Mouse (Mus musculus) midbrain, postnatal 0 days (tissue): ENCODE measurements around the gene Agxt. TPM values are rescaled to one million over a fixed set of nuclear protein-coding genes. Genes with fewer than 3 reads are reported as not detected.

Experiments used
- ATAC-seq: fragments of 200-750 bp; cut with Nextera tagmentation; 2 replicates; pipeline ENCODE4 v1.8.0; 2017; ENCODE audit warnings: moderate number of reproducible peaks, mild to moderate bottlenecking, moderate TSS enrichment, moderate library complexity; ENCODE audit not compliant: low FRiP score
- DNase-seq: peaks from one replicate; pipeline ENCODE4 v3.0.0-alpha.2; 2015; ENCODE audit warnings: low spot score
- H3K27ac ChIP-seq: fragments of 300-500 bp; sonication (generic); 2 replicates; pipeline ENCODE4 v1.5.1; 2014; ENCODE audit warnings: low read depth, mild to moderate bottlenecking, low read length, mixed read lengths
- H3K27me3 ChIP-seq: fragments of 300-500 bp; sonication (generic); 2 replicates; pipeline ENCODE4 v1.6.1; 2014; ENCODE audit warnings: low read length, control low read depth, mixed read lengths; ENCODE audit not compliant: insufficient read depth
- H3K36me3 ChIP-seq: fragments of 300-500 bp; sonication (generic); 2 replicates; pipeline ENCODE4 v1.6.1; 2014; ENCODE audit warnings: low read length, control low read depth, mixed read lengths; ENCODE audit not compliant: insufficient read depth
- H3K4me1 ChIP-seq: fragments of 300-500 bp; sonication (generic); 2 replicates; pipeline ENCODE4 v1.6.1; 2014; ENCODE audit warnings: mild to moderate bottlenecking, control low read depth, antibody characterized with exemption, low read length, mixed read lengths; ENCODE audit not compliant: insufficient read depth
- H3K4me2 ChIP-seq: fragments of 300-500 bp; sonication (generic); 2 replicates; pipeline ENCODE4 v1.6.1; 2014; ENCODE audit warnings: low read depth, mild to moderate bottlenecking, low read length, mixed read lengths; ENCODE audit not compliant: poor library complexity, severe bottlenecking
- H3K4me3 ChIP-seq: fragments of 300-500 bp; sonication (generic); 2 replicates; pipeline ENCODE4 v1.5.1; 2014; ENCODE audit warnings: low read depth, mild to moderate bottlenecking, low read length, moderate library complexity
- H3K9ac ChIP-seq: fragments of 300-500 bp; sonication (generic); replicated peaks from 2 replicates; pipeline ENCODE4 v1.6.1; 2014; ENCODE audit warnings: mild to moderate bottlenecking, low read length, moderate library complexity, mixed read lengths; ENCODE audit not compliant: poor library complexity, severe bottlenecking
- H3K9me3 ChIP-seq: fragments of 300-500 bp; sonication (generic); 2 replicates; pipeline ENCODE4 v1.6.1; 2016; ENCODE audit warnings: low read length, control low read depth
- CTCF ChIP-seq: IDR thresholded peaks from 2 replicates; pipeline ENCODE4 v1.5.1; 2016; ENCODE audit warnings: antibody characterized with exemption, mild to moderate bottlenecking
- WGBS: fragments of 180-500 bp; shearing (Covaris S2); extraction: QIAGEN DNeasy Blood & Tissue Kit; methylation state at CpG from one replicate; pipeline ENCODE4 v1.1.7; 2014; 5-methylcytosine and 5-hydroxymethylcytosine counted together
- polyA plus RNA-seq: library from polyadenylated mRNA; unstranded; fragments of >200 nt; fragmentation: Nextera tagmentation; extraction: Ambion mirVana; gene quantifications from 2 replicates; pipeline ENCODE4 v1.2.1, GENCODE M21; 2015
- total RNA-seq: library from RNA; depleted of rRNA; stranded (reverse); fragments of >200 nt; gene quantifications from 2 replicates; pipeline ENCODE4 v1.2.3, GENCODE M21; 2014

The Agxt gene
- total and polyA plus RNA-seq, 2 experiments from 2014 or later: not detected

DNA sequence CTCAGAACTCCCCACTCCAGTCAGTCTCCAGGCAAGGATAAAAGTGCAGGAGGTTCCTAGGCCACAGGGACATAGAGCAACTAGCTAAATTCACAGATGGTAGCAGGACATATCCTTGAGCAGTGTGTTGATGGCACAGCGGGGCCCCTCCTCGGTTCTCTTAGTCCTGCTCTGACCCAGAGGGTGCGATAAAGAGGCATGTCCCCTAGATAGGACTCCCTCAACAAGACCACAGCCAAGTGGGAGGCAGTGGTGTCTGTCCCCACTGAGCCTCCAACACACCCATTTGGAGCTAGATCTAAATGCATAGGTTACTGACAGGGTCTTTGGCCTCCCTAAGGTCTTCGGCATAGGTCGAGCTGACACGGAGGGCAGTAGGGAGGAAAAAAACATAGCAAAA lies 40.8 kb downstream of the Agxt start:
- Histone ChIP-seq H3K9ac (no peak overlapping the region), H3K27ac (no peak overlapping the region), H3K27me3 (no peaks in the 10 kb centered on the region), H3K4me2 (peak overlapping the region; percentile 98), H3K36me3 (no peaks in the 10 kb centered on the region), H3K4me3 (no peak overlapping the region; the same call in 1 of the 2 replicates), H3K4me1 (peaks cover 9% of the 10 kb centered on the region; the same call in 1 of the 2 replicates), H3K9me3 (no peaks in the 10 kb centered on the region)
- no peak for TF ChIP-seq CTCF
- WGBS: 22% methylated on average over 6 of the region's 6 CpGs
- DNase-seq (no peak), ATAC-seq (no peak)

DNA sequence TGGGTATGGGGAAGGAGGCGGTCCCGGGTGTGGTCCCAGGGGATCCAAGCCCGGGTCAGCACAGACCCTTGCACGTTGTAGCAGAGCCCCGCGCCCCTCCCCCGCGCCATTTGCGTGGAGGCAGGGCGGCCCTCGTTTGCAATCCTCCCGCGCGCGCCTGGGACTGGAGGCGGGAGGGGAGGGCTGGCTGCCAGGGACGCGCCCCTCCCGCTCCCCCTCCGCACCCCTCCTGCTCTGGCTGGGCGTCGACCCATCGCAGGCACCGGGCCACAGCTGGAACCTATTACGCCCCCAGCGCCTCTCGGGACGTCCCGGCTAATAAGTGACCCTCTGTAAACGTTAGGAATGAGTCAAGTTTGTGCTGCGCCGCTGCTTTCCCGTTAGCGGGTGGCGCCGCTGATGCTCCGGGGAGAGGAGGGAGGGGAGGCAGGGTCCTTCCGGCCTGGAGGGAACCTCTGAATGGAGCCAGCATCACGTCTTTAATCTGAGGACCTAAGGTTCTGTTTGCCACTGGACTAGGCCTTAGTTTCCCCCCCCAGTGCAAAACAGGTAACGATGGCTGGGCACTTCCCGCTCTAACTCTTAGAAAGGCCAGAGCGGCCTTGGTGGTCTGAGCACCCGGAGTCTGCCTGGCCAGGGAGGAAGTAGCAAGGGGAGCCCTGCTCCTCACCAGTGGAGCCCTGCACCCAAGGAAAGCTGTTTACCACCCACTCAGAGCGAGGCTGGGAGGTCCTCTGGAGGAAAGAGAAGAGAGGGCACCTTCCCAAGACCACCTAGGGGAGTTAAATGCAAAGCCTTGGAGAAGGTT lies 41.7 kb downstream of the Agxt start:
- no peak for TF ChIP-seq CTCF
- peaks cover 9% of the 10 kb centered on the region; the same call in 1 of the 2 replicates for H3K4me1 ChIP-seq
- H3K9me3 ChIP-seq: no peaks in the 10 kb centered on the region
- 7% methylated on average over 31 of the region's 44 CpGs for WGBS
- DNase-seq (peak; percentile 38), ATAC-seq (peak; percentile 44)
- peak overlapping the region; percentile 98 for H3K4me2 ChIP-seq
- H3K27me3 ChIP-seq: no peaks in the 10 kb centered on the region
- H3K27ac ChIP-seq: no peak overlapping the region
- H3K4me3 ChIP-seq: peak overlapping the region; percentile 45
- H3K36me3 ChIP-seq: no peaks in the 10 kb centered on the region
- peak overlapping the region; percentile 59 for H3K9ac ChIP-seq

DNA sequence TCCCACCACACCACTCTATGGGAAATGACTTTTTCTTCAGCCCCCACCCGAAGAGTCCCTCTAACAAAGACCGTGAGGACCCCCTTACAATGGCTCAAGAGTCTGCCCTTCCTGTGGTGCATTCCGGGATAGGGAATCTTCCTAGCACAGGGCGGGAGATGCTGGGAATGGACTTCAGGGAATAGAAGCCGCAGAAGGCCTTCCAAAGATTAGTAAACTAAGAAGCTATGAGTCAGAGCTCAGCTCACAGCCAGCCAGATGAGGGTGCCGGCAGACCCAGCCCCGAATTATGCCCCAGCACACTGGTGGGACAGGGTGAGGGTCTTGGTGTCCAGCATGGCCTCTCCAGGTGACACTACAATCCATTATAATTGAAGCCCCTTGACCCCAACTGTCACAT lies 47.2 kb downstream of the Agxt start:
- no peak for TF ChIP-seq CTCF
- Histone ChIP-seq H3K27ac (no peak overlapping the region), H3K27me3 (no peaks in the 10 kb centered on the region), H3K9ac (no peak overlapping the region), H3K36me3 (no peaks in the 10 kb centered on the region), H3K9me3 (no peaks in the 10 kb centered on the region), H3K4me3 (no peak overlapping the region), H3K4me2 (no peak overlapping the region), H3K4me1 (0 out of 2 replicates have a peak, but pooled peaks cover 2% of the 10 kb centered on the region)
- DNase-seq: no peak
- no peak for ATAC-seq
- 87% methylated on average over 7 of the region's 7 CpGs for WGBS

DNA sequence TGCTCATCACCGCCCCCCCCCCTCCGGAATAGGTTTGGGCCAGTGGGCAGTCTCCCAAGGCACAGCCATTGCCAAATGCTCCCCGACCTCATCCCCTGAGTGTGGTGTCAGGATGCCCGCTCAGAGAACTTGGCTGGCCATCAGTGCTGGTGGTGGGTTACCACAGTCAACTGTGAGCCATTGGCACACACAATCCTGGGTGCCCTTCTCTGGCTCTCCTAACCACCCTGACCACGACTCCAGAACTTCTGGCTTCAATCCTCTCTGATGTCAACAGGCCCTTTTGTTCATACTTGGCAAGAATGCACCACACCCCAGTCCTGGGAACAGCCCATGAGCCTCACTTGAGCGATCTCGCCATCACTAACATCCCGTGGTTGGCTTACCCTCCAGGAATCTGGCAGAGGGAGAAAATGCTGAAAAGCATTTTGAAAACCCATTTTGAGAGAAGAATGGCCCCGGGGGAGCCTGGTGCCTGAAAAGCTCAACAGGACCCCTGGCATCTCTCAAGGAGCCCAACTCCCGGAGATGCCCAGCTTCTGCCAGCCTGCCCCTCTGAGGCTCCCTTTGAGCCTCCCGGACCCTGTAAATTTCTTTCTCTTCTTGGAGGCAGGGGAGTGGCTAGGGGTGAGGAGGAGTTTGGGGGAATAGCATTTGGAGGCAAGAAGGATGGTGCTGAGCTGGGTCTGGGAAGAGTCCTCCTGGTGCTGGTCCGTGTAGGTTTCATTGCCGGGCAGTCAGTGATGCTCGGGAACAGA lies 49.2 kb downstream of the Agxt start:
- Histone ChIP-seq H3K4me3 (no peak overlapping the region), H3K27me3 (no peaks in the 10 kb centered on the region), H3K27ac (no peak overlapping the region), H3K36me3 (no peaks in the 10 kb centered on the region), H3K4me2 (no peak overlapping the region), H3K9me3 (no peaks in the 10 kb centered on the region), H3K9ac (no peak overlapping the region), H3K4me1 (0 out of 2 replicates have a peak, but pooled peaks cover 2% of the 10 kb centered on the region)
- DNase-seq (peak; percentile 71), ATAC-seq (peak; percentile 53; the same call in 1 of the 2 replicates)
- 63% methylated on average over 14 of the region's 14 CpGs for WGBS
- TF ChIP-seq CTCF: no peak

DNA sequence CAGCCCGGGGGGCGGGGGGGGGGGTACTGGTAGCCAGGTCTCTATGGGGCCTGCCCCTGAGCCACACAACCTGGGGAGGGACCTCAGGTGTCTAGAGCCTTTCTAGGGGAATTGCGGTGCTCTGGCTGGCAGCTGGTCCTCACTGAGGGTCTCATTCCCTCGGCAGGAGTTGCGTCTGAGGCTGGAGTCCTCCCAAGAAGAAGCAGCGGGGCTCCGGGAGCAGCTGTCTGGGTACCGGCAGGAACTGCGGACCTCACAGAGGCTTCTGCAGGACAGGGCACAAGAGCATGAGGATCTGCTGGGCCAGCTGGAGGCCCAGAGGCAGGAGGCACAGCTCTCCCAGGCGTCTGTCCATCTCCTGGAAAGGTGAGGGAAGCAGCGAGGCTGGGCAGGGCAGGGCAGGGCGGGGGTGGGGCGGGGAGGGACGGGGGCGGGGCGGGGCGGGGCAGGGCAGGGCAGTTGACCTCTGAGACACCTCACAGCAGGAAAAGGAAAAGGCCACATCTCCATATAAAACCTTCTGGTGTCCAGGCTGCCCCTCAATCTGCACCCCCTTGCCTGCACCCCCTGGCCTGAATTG lies 55.8 kb downstream of the Agxt start:
- Histone ChIP-seq H3K36me3 (no peaks in the 10 kb centered on the region), H3K27me3 (peaks cover 5% of the 10 kb centered on the region; the same call in 1 of the 2 replicates), H3K4me1 (no peaks in the 10 kb centered on the region), H3K27ac (no peak overlapping the region), H3K9ac (no peak overlapping the region), H3K9me3 (no peaks in the 10 kb centered on the region), H3K4me2 (no peak overlapping the region), H3K4me3 (no peak overlapping the region)
- DNase-seq: no peak
- no peak for TF ChIP-seq CTCF
- 12% methylated on average over 9 of the region's 17 CpGs for WGBS
- no peak for ATAC-seq
